Mouse (Mus musculus) layer of hippocampus, adult 11-12 months (tissue): Measurements from ENCODE around the gene Angpt4.

Experiments
- DNase-seq: peaks from one replicate; pipeline ENCODE4 v3.0.0; 2022; ENCODE audit warnings: low spot score

The Angpt4 gene

GRCm38 (mm10) chr2:151984019-151984418 lies 73.0 kb downstream of the Angpt4 start:
- DNase-seq: no peak

- DNase-seq: no peak
Observed at GRCm38 (mm10) chr2:151985426-151986172, 74.6 kb downstream of the Angpt4 start.

GRCm38 (mm10) chr2:151986958-151987357 lies 75.9 kb downstream of the Angpt4 start:
- no peak for DNase-seq

GRCm38 (mm10) chr2:151988978-151989377 lies 78.0 kb downstream of the Angpt4 start:
- DNase-seq: no peak

- no peak for DNase-seq
Observed at GRCm38 (mm10) chr2:151990985-151991394, 80.0 kb downstream of the Angpt4 start.

- no peak for DNase-seq
Observed at GRCm38 (mm10) chr2:151991446-151991845, 80.4 kb downstream of the Angpt4 start.

GRCm38 (mm10) chr2:151994350-151995122 lies 83.5 kb downstream of the Angpt4 start:
- DNase-seq: peak; percentile 75
